9 mouse cellular contexts compared by ENCODE assay signal in the genomic region with DNA sequence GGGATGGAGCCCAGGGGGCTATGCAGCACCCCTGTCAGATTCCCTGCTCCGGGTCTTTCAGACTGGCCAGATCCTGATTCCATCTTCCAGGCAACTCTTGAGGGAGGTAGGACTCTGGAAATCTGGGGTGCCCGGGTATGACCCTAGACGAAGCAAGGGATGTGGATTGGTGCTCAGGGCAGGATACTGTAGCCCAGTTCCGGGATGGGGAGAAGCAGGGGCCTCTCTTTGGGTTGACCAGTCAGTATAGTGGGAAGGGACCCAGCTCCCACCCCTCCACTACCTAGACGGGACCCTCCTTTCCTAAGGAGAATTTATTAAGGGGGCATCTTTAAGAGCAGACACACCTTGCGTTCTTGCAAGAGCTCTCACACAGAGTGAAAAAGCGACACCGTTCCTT. TPM values are rescaled to one million over a fixed set of nuclear protein-coding genes. Genes with fewer than 3 reads are reported as not detected.
DNase-seq lines count a peak whose midpoint lies in the region; ATAC-seq lines count a peak whose summit lies in the region.
"Had no signal": no experiment of that assay in that cellular context is flagged by ENCODE, and none has a peak within 500 bp of the region (broad histone marks: within the 10 kb centered on the region; RNA-seq: fewer than 3 reads in every experiment).

No protein-coding gene starts in this region.

- H3K27me3 ChIP-seq in liver, embryonic 11.5 days (replicated peaks; ENCODE audit: control insufficient read depth, insufficient read depth, low read length), result peaks cover 22% of the 10 kb centered on the region
- H3K27me3 ChIP-seq in liver, embryonic 12.5 days (replicated peaks), result peaks cover 45% of the 10 kb centered on the region
- no peaks in the 10 kb centered on the region for H3K27me3 ChIP-seq in forebrain, embryonic 13.5 days
- peaks cover 2% of the 10 kb centered on the region; the same call in 1 of the 2 replicates for H3K27me3 ChIP-seq in intestine, embryonic 15.5 days (replicated peaks)
- no peaks in the 10 kb centered on the region for H3K27me3 ChIP-seq in neural tube, embryonic 14.5 days (ENCODE audit: control insufficient read depth, insufficient read depth, low read length)

- H3K4me1 ChIP-seq in liver, embryonic 11.5 days (replicated peaks; ENCODE audit: control insufficient read depth, insufficient read depth, low read length), result no peaks in the 10 kb centered on the region
- H3K4me1 ChIP-seq in liver, embryonic 12.5 days, result 0 out of 2 replicates have a peak, but pooled peaks cover 6% of the 10 kb centered on the region
- H3K4me1 ChIP-seq in forebrain, embryonic 13.5 days, result peaks cover 28% of the 10 kb centered on the region
- no peaks in the 10 kb centered on the region; the same call in 1 of the 2 replicates for H3K4me1 ChIP-seq in intestine, embryonic 15.5 days (replicated peaks)
- H3K4me1 ChIP-seq in neural tube, embryonic 14.5 days (ENCODE audit: control insufficient read depth, insufficient read depth, low read length), result no peaks in the 10 kb centered on the region

- no peak for ATAC-seq in liver, embryonic 11.5 days (replicated peaks; ENCODE audit: low FRiP score)
- no peak for ATAC-seq in liver, embryonic 12.5 days
- peak; percentile 56 for ATAC-seq in forebrain, embryonic 13.5 days
- ATAC-seq in intestine, embryonic 15.5 days, result peak; percentile 59
- ATAC-seq in neural tube, embryonic 14.5 days (ENCODE audit: low read depth), result peak; percentile 34; the same call in 1 of the 2 replicates

- no peak overlapping the region for H3K4me3 ChIP-seq in liver, embryonic 11.5 days (ENCODE audit: low read depth, low read length)
- H3K4me3 ChIP-seq in liver, embryonic 12.5 days, result no peak overlapping the region
- H3K4me3 ChIP-seq in forebrain, embryonic 13.5 days, result peak overlapping the region; percentile 25
- no peak overlapping the region for H3K4me3 ChIP-seq in intestine, embryonic 15.5 days (replicated peaks)
- peak overlapping the region; percentile 20 for H3K4me3 ChIP-seq in neural tube, embryonic 14.5 days (ENCODE audit: low read depth, low read length)

- no peak overlapping the region for H3K9ac ChIP-seq in liver, embryonic 11.5 days (ENCODE audit: low read depth, low read length)
- H3K9ac ChIP-seq in liver, embryonic 12.5 days, result no peak overlapping the region
- peak overlapping the region; percentile 41 for H3K9ac ChIP-seq in forebrain, embryonic 13.5 days
- H3K9ac ChIP-seq in intestine, embryonic 15.5 days, result no peak overlapping the region
- H3K9ac ChIP-seq in neural tube, embryonic 14.5 days (replicated peaks; ENCODE audit: low read depth, low read length), result peak overlapping the region; percentile 32; the same call in 1 of the 2 replicates
- H3K9ac ChIP-seq: liver, embryonic 14.5 days had no signal

- no peak for DNase-seq in liver, embryonic 11.5 days (ENCODE audit: low spot score)
- no peak for DNase-seq in cerebellum, adult 11 months
- no peak for DNase-seq in frontal cortex, postnatal 25 days (ENCODE audit: low spot score in 2 of 2)
- no peak for DNase-seq in retina, embryonic 14.5 days (ENCODE audit: low spot score)

- H3K36me3 ChIP-seq in liver, embryonic 11.5 days (ENCODE audit: control insufficient read depth, insufficient read depth, low read length), result no peaks in the 10 kb centered on the region; the same call in 1 of the 2 replicates
- H3K36me3 ChIP-seq in liver, embryonic 12.5 days, result peaks cover 23% of the 10 kb centered on the region
- peaks cover 11% of the 10 kb centered on the region; the same call in 1 of the 2 replicates for H3K36me3 ChIP-seq in forebrain, embryonic 13.5 days (ENCODE audit: poor library complexity, severe bottlenecking)
- H3K36me3 ChIP-seq in intestine, embryonic 15.5 days, result no peaks in the 10 kb centered on the region
- H3K36me3 ChIP-seq in neural tube, embryonic 14.5 days (ENCODE audit: control insufficient read depth, insufficient read depth, low read length), result no peaks in the 10 kb centered on the region

- H3K9me3 ChIP-seq in liver, embryonic 11.5 days (ENCODE audit: control insufficient read depth, low read length), result no peaks in the 10 kb centered on the region
- no peaks in the 10 kb centered on the region for H3K9me3 ChIP-seq in liver, embryonic 12.5 days (replicated peaks)
- no peaks in the 10 kb centered on the region for H3K9me3 ChIP-seq in forebrain, embryonic 13.5 days (replicated peaks)
- no peaks in the 10 kb centered on the region for H3K9me3 ChIP-seq in intestine, embryonic 15.5 days
- H3K9me3 ChIP-seq in neural tube, embryonic 14.5 days (ENCODE audit: control insufficient read depth, low read length), result no peaks in the 10 kb centered on the region

- no peak overlapping the region for H3K27ac ChIP-seq in liver, embryonic 11.5 days (ENCODE audit: low read depth, low read length)
- H3K27ac ChIP-seq in liver, embryonic 12.5 days, result no peak overlapping the region
- peak overlapping the region; percentile 77 for H3K27ac ChIP-seq in forebrain, embryonic 13.5 days
- no peak overlapping the region for H3K27ac ChIP-seq in intestine, embryonic 15.5 days
- H3K27ac ChIP-seq in neural tube, embryonic 14.5 days (ENCODE audit: low read depth, low read length), result 0 out of 2 replicates have a peak overlapping the region, but pooled peaks have one; percentile 16
- H3K27ac ChIP-seq: liver, embryonic 14.5 days had no signal

- peak overlapping the region; percentile 20 for H3K4me2 ChIP-seq in liver, embryonic 11.5 days
- no peak overlapping the region for H3K4me2 ChIP-seq in liver, embryonic 12.5 days
- peak overlapping the region; percentile 55 for H3K4me2 ChIP-seq in forebrain, embryonic 13.5 days
- H3K4me2 ChIP-seq in intestine, embryonic 15.5 days (replicated peaks), result peak overlapping the region; percentile 49
- peak overlapping the region; percentile 40 for H3K4me2 ChIP-seq in neural tube, embryonic 14.5 days (ENCODE audit: low read depth, low read length)

- WGBS in liver, embryonic 11.5 days, result 39% methylated on average over 8 of the region's 8 CpGs
- WGBS in liver, embryonic 12.5 days (ENCODE audit: insufficient replicate concordance), result 33% methylated on average over 8 of the region's 8 CpGs
- WGBS in forebrain, embryonic 13.5 days, result 28% methylated on average over 8 of the region's 8 CpGs
- WGBS in intestine, embryonic 15.5 days, result 49% methylated on average over 8 of the region's 8 CpGs
- 35% methylated on average over 8 of the region's 8 CpGs for WGBS in neural tube, embryonic 14.5 days

RNA-seq across cellular contexts. Expression of a gene that starts 0.6 kb away (rescaled TPM):
- polyA plus RNA-seq in liver, embryonic 11.5 days (2014; fragmentation: Nextera tagmentation; extraction: Ambion mirVana), result 0.14 and 0.19 TPM in 2 replicates
- 0.08 and 0.39 TPM in 2 replicates for polyA plus RNA-seq in liver, embryonic 12.5 days (2016; fragmentation: Nextera tagmentation; extraction: Ambion mirVana)
- 10.7 and 11.5 TPM in 2 replicates for polyA plus RNA-seq in forebrain, embryonic 13.5 days (2015; fragmentation: Nextera tagmentation; extraction: Ambion mirVana)
- polyA plus RNA-seq in intestine, embryonic 15.5 days (2015; fragmentation: Nextera tagmentation; extraction: Ambion mirVana), result 0.50 and 1.3 TPM in 2 replicates
- polyA plus RNA-seq in neural tube, embryonic 14.5 days (2014; fragmentation: Nextera tagmentation; extraction: Ambion mirVana), result 40.8 and 43.5 TPM in 2 replicates

RNA-seq across cellular contexts. Expression of a gene that starts 37.3 kb away (rescaled TPM):
- 2.7 and 3.0 TPM in 2 replicates for polyA plus RNA-seq in liver, embryonic 11.5 days (2014; fragmentation: Nextera tagmentation; extraction: Ambion mirVana)
- polyA plus RNA-seq in liver, embryonic 12.5 days (2016; fragmentation: Nextera tagmentation; extraction: Ambion mirVana), result 1.4 and 1.6 TPM in 2 replicates
- 10.4 and 14.2 TPM in 2 replicates for polyA plus RNA-seq in forebrain, embryonic 13.5 days (2015; fragmentation: Nextera tagmentation; extraction: Ambion mirVana)
- 2.5 and 3.0 TPM in 2 replicates for polyA plus RNA-seq in intestine, embryonic 15.5 days (2015; fragmentation: Nextera tagmentation; extraction: Ambion mirVana)
- polyA plus RNA-seq in neural tube, embryonic 14.5 days (2014; fragmentation: Nextera tagmentation; extraction: Ambion mirVana), result 11.9 and 12.9 TPM in 2 replicates

Comparison
In these comparisons a context has a peak if more than half of its experiments do, and no peak if none do; other contexts are left out.
1. ATAC-seq: peak in forebrain, embryonic 13.5 days (single experiment), intestine, embryonic 15.5 days (single experiment) and neural tube, embryonic 14.5 days (single experiment); none in liver, embryonic 11.5 days (single experiment) and liver, embryonic 12.5 days (single experiment).
2. H3K27ac ChIP-seq: peak in forebrain, embryonic 13.5 days (single experiment) and neural tube, embryonic 14.5 days (single experiment); none in liver, embryonic 11.5 days (single experiment), liver, embryonic 12.5 days (single experiment) and intestine, embryonic 15.5 days (single experiment).
3. H3K4me3 ChIP-seq: peak in forebrain, embryonic 13.5 days (single experiment) and neural tube, embryonic 14.5 days (single experiment); none in liver, embryonic 11.5 days (single experiment), liver, embryonic 12.5 days (single experiment) and intestine, embryonic 15.5 days (single experiment).
4. H3K9ac ChIP-seq: peak in forebrain, embryonic 13.5 days (single experiment) and neural tube, embryonic 14.5 days (single experiment); none in liver, embryonic 11.5 days (single experiment), liver, embryonic 12.5 days (single experiment) and intestine, embryonic 15.5 days (single experiment).